Mouse (Mus musculus): ENCODE results near the gene Olfr462. TPM values are rescaled to one million over a fixed set of nuclear protein-coding genes. Genes with fewer than 3 reads are reported as not detected.

Olfr462 gene
- polyA plus RNA-seq (2016; fragmentation: Nextera tagmentation; extraction: Ambion mirVana), result not detected in 2 replicates

- no peak for ATAC-seq (ENCODE audit: low FRiP score)
- H3K9me3 ChIP-seq, result no peaks in the 10 kb centered on the region
- H3K4me3 ChIP-seq (replicated peaks), result no peak within 1 kb of the TSS
- H3K27ac ChIP-seq, result no peak within 1 kb of the TSS
- no peaks in the 10 kb centered on the region for H3K4me1 ChIP-seq
- H3K36me3 ChIP-seq (replicated peaks), result no peaks in the 10 kb centered on the region
- no peak within 1 kb of the TSS for H3K9ac ChIP-seq
- WGBS, result 92% methylated on average over 6 of the region's 6 CpGs
- H3K27me3 ChIP-seq, result no peaks in the 10 kb centered on the region
- H3K4me2 ChIP-seq, result no peak within 1 kb of the TSS
These were observed at the start of gene Olfr462 for GRCm38 (mm10) chr11:87892168-87892567. TSS of gene Olfr462 (minus strand) at chr11:87892268.

GRCm38 (mm10) chr11:87935467-87935866 lies 43.4 kb upstream of the Olfr462 start:
- Histone ChIP-seq H3K36me3 (replicated peaks) (no peaks in the 10 kb centered on the region), H3K9me3 (no peaks in the 10 kb centered on the region), H3K4me3 (replicated peaks) (no peak overlapping the region), H3K9ac (no peak overlapping the region), H3K4me2 (no peak overlapping the region), H3K27ac (no peak overlapping the region), H3K27me3 (no peaks in the 10 kb centered on the region; the same call in 1 of the 2 replicates), H3K4me1 (no peaks in the 10 kb centered on the region)
- 76% methylated on average over 3 of the region's 3 CpGs for WGBS
- no peak for ATAC-seq (ENCODE audit: low FRiP score)

GRCm38 (mm10) chr11:87933731-87934130 lies 41.7 kb upstream of the Olfr462 start:
- Histone ChIP-seq H3K36me3 (replicated peaks) (no peaks in the 10 kb centered on the region), H3K9ac (no peak overlapping the region), H3K27me3 (no peaks in the 10 kb centered on the region; the same call in 1 of the 2 replicates), H3K9me3 (no peaks in the 10 kb centered on the region), H3K4me1 (no peaks in the 10 kb centered on the region), H3K27ac (no peak overlapping the region), H3K4me2 (no peak overlapping the region), H3K4me3 (replicated peaks) (no peak overlapping the region)
- 88% methylated on average over 2 of the region's 2 CpGs for WGBS
- no peak for ATAC-seq (ENCODE audit: low FRiP score)

- H3K4me2 ChIP-seq, result no peak overlapping the region
- ATAC-seq (ENCODE audit: low FRiP score), result no peak
- no peak overlapping the region for H3K27ac ChIP-seq
- H3K9me3 ChIP-seq, result no peaks in the 10 kb centered on the region
- H3K27me3 ChIP-seq, result no peaks in the 10 kb centered on the region; the same call in 1 of the 2 replicates
- no peak overlapping the region for H3K9ac ChIP-seq
- no peaks in the 10 kb centered on the region for H3K4me1 ChIP-seq
- no peak overlapping the region for H3K4me3 ChIP-seq (replicated peaks)
- no peaks in the 10 kb centered on the region for H3K36me3 ChIP-seq (replicated peaks)
- 89% methylated on average over 2 of the region's 2 CpGs for WGBS
These were observed 38.3 kb upstream of the Olfr462 start for GRCm38 (mm10) chr11:87930348-87930747.

- H3K4me2 ChIP-seq, result no peak within 1 kb of the TSS
- no peaks in the 10 kb centered on the region for H3K4me1 ChIP-seq
- 0 out of 2 replicates have a peak, but pooled peaks cover 4% of the 10 kb centered on the region for H3K27me3 ChIP-seq
- H3K4me3 ChIP-seq (replicated peaks), result no peak within 1 kb of the TSS
- ATAC-seq (ENCODE audit: low FRiP score), result no peak
- 31% methylated on average over 5 of the region's 5 CpGs for WGBS
- no peak within 1 kb of the TSS for H3K9ac ChIP-seq
- H3K27ac ChIP-seq, result no peak within 1 kb of the TSS
- H3K9me3 ChIP-seq, result no peaks in the 10 kb centered on the region
- H3K36me3 ChIP-seq (replicated peaks), result no peaks in the 10 kb centered on the region
These were observed 28.9 kb upstream of the Olfr462 start, which contains the start of gene Olfr464 for GRCm38 (mm10) chr11:87920966-87921365. TSS of gene Olfr464 (minus strand) at chr11:87920967.

GRCm38 (mm10) chr11:87920301-87920700 lies 28.2 kb upstream of the Olfr462 start:
- WGBS, result 70% methylated on average over 2 of the region's 2 CpGs
- Histone ChIP-seq H3K4me2 (no peak overlapping the region), H3K9me3 (no peaks in the 10 kb centered on the region), H3K27ac (no peak overlapping the region), H3K4me3 (replicated peaks) (no peak overlapping the region), H3K36me3 (replicated peaks) (no peaks in the 10 kb centered on the region), H3K9ac (no peak overlapping the region), H3K27me3 (0 out of 2 replicates have a peak, but pooled peaks cover 4% of the 10 kb centered on the region), H3K4me1 (no peaks in the 10 kb centered on the region)
- no peak for ATAC-seq (ENCODE audit: low FRiP score)

- H3K9me3 ChIP-seq, result no peaks in the 10 kb centered on the region
- H3K4me1 ChIP-seq, result no peaks in the 10 kb centered on the region
- H3K4me2 ChIP-seq, result no peak overlapping the region
- 95% methylated on average over 1 of the region's 1 CpGs for WGBS
- 0 out of 2 replicates have a peak, but pooled peaks cover 4% of the 10 kb centered on the region for H3K27me3 ChIP-seq
- H3K9ac ChIP-seq, result no peak overlapping the region
- H3K36me3 ChIP-seq (replicated peaks), result no peaks in the 10 kb centered on the region
- no peak overlapping the region for H3K27ac ChIP-seq
- H3K4me3 ChIP-seq (replicated peaks), result no peak overlapping the region
- no peak for ATAC-seq (ENCODE audit: low FRiP score)
These were observed 23.9 kb upstream of the Olfr462 start for GRCm38 (mm10) chr11:87916005-87916404.

- no peak for ATAC-seq (ENCODE audit: low FRiP score)
- H3K9me3 ChIP-seq, result no peaks in the 10 kb centered on the region
- no peaks in the 10 kb centered on the region for H3K27me3 ChIP-seq
- H3K9ac ChIP-seq, result no peak overlapping the region
- H3K36me3 ChIP-seq (replicated peaks), result no peaks in the 10 kb centered on the region
- no peak overlapping the region for H3K4me2 ChIP-seq
- no peaks in the 10 kb centered on the region for H3K4me1 ChIP-seq
- H3K4me3 ChIP-seq (replicated peaks), result no peak overlapping the region
- H3K27ac ChIP-seq, result no peak overlapping the region
- WGBS, result 76% methylated on average over 3 of the region's 3 CpGs
These were observed 12.3 kb upstream of the Olfr462 start for GRCm38 (mm10) chr11:87904331-87904730.

GRCm38 (mm10) chr11:87897287-87897686 lies 5.2 kb upstream of the Olfr462 start, which contains the start of gene Olfr463:
TSS of gene Olfr463 (minus strand) at chr11:87897387.
- no peak for ATAC-seq (ENCODE audit: low FRiP score)
- Histone ChIP-seq H3K27me3 (peaks cover 4% of the 10 kb centered on the region; the same call in 1 of the 2 replicates), H3K27ac (no peak within 1 kb of the TSS), H3K9me3 (no peaks in the 10 kb centered on the region), H3K4me3 (replicated peaks) (no peak within 1 kb of the TSS), H3K9ac (no peak within 1 kb of the TSS), H3K4me2 (no peak within 1 kb of the TSS), H3K36me3 (replicated peaks) (no peaks in the 10 kb centered on the region), H3K4me1 (no peaks in the 10 kb centered on the region)

- Histone ChIP-seq H3K4me2 (no peak overlapping the region), H3K9me3 (no peaks in the 10 kb centered on the region), H3K4me1 (no peaks in the 10 kb centered on the region), H3K27ac (no peak overlapping the region), H3K36me3 (replicated peaks) (no peaks in the 10 kb centered on the region), H3K27me3 (no peaks in the 10 kb centered on the region), H3K4me3 (replicated peaks) (no peak overlapping the region), H3K9ac (no peak overlapping the region)
- WGBS, result 86% methylated on average over 5 of the region's 5 CpGs
- no peak for ATAC-seq (ENCODE audit: low FRiP score)
These were observed 7.2 kb downstream of the Olfr462 start for GRCm38 (mm10) chr11:87884856-87885255.

GRCm38 (mm10) chr11:87883493-87883892 lies 8.6 kb downstream of the Olfr462 start:
- Histone ChIP-seq H3K9ac (no peak overlapping the region), H3K27ac (no peak overlapping the region), H3K36me3 (replicated peaks) (no peaks in the 10 kb centered on the region), H3K27me3 (no peaks in the 10 kb centered on the region), H3K4me1 (no peaks in the 10 kb centered on the region), H3K9me3 (no peaks in the 10 kb centered on the region), H3K4me3 (replicated peaks) (no peak overlapping the region), H3K4me2 (no peak overlapping the region)
- 48% methylated on average over 5 of the region's 5 CpGs for WGBS
- ATAC-seq (ENCODE audit: low FRiP score), result no peak

GRCm38 (mm10) chr11:87881714-87882113 lies 10.4 kb downstream of the Olfr462 start:
- no peaks in the 10 kb centered on the region for H3K9me3 ChIP-seq
- no peak overlapping the region for H3K4me3 ChIP-seq (replicated peaks)
- no peak overlapping the region for H3K9ac ChIP-seq
- no peaks in the 10 kb centered on the region for H3K4me1 ChIP-seq
- ATAC-seq (ENCODE audit: low FRiP score), result no peak
- no peaks in the 10 kb centered on the region for H3K36me3 ChIP-seq (replicated peaks)
- H3K27me3 ChIP-seq, result no peaks in the 10 kb centered on the region
- H3K27ac ChIP-seq, result no peak overlapping the region
- 84% methylated on average over 4 of the region's 4 CpGs for WGBS
- no peak overlapping the region for H3K4me2 ChIP-seq

- 65% methylated on average over 9 of the region's 9 CpGs for WGBS
- H3K9ac ChIP-seq, result no peak overlapping the region
- H3K27me3 ChIP-seq, result no peaks in the 10 kb centered on the region
- H3K27ac ChIP-seq, result no peak overlapping the region
- ATAC-seq (ENCODE audit: low FRiP score), result no peak
- H3K4me2 ChIP-seq, result no peak overlapping the region
- H3K4me3 ChIP-seq (replicated peaks), result no peak overlapping the region
- H3K4me1 ChIP-seq, result no peaks in the 10 kb centered on the region
- no peaks in the 10 kb centered on the region for H3K36me3 ChIP-seq (replicated peaks)
- H3K9me3 ChIP-seq, result no peaks in the 10 kb centered on the region
These were observed 12.2 kb downstream of the Olfr462 start for GRCm38 (mm10) chr11:87879826-87880225.

Data from forebrain, embryonic 12.5 days (tissue).